Mouse (Mus musculus): Measurements from ENCODE around the gene Adora2b.

GRCm38 (mm10) chr11:62243871-62244270 is 4.9 kb upstream of the Adora2b start:
- TF ChIP-seq CTCF (IDR thresholded peaks at IDR 0.05; ENCODE audit: insufficient read depth, low read depth, low read length), result no peak
- TF ChIP-seq POLR2A (IDR thresholded peaks at IDR 0.05; ENCODE audit: insufficient read depth, low read depth, low read length), result no peak

Data from olfactory bulb, adult 2 months (tissue).